Mouse (Mus musculus) ES-E14 (cell line): Measurements from ENCODE around the gene Sars2.

Source experiments
- CHD2 ChIP-seq: IDR thresholded peaks from 2 replicates; pipeline ENCODE4 v1.6.1; 2014; ENCODE audit warnings: mild to moderate bottlenecking, low read depth, low read length, inconsistent platforms
- MAFK ChIP-seq: IDR thresholded peaks from 2 replicates; pipeline ENCODE4 v1.6.1; 2014; ENCODE audit warnings: mild to moderate bottlenecking, low read depth, low read length, inconsistent platforms; ENCODE audit not compliant: insufficient read depth

DNA sequence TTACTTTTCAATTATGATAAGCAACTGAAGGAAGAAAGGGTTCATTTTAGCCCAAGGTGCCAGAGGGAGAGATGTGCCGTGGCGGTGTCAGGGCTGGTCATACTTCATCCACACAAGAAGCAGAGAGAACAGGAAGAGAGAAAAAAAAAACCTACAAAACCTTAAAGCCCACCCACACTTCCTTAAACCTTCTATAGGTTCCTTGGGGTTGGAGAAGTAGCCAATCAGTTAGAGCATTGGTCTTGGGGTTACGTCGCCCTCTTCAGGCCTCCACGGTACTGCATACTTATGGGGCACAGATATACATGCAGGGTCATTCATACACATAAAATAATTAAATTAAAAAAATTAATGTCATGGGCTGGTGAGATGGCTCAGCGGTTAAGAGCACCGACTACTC, 19.7 kb upstream of the Sars2 start:
- TF ChIP-seq MAFK (no peak), CHD2 (no peak)
